15 mouse cellular contexts compared by ENCODE assay signal in genomic region chr1:74066061-74066460, GRCm38 (mm10). TPM values are rescaled to one million over a fixed set of nuclear protein-coding genes. Genes with fewer than 3 reads are reported as not detected.
A peak's percentile ranks its signal among the peaks of the same experiment; 100 is the strongest.
DNase-seq lines count a peak whose midpoint lies in the region; ATAC-seq and TF ChIP-seq lines count a peak whose summit lies in the region.
"Had no signal": no experiment of that assay in that cellular context is flagged by ENCODE, and none has a peak within 500 bp of the region (broad histone marks: within the 10 kb centered on the region; RNA-seq: fewer than 3 reads in every experiment).

No protein-coding gene starts in this region.

- intact Hi-C loops in gastrocnemius, adult 2 months (cut with DNase I), result no loop called here
- intact Hi-C loops in heart, postnatal 10 days (cut with DNase I), result no loop called here

- no peak for TF ChIP-seq POLR2A in spleen, adult 2 months (IDR thresholded peaks at IDR 0.05; ENCODE audit: low read depth, low read length)

- ATAC-seq in stomach, postnatal 0 days (ENCODE audit: low FRiP score, low TSS enrichment), result no peak
- no peak for ATAC-seq in CD4-positive, CD25-positive, alpha-beta regulatory T cell, adult 4 months
- ATAC-seq: forebrain, embryonic 13.5 days; hindbrain, embryonic 16.5 days had no signal

- H3K36me3 ChIP-seq in spleen, adult 2 months (ENCODE audit: control insufficient read depth, insufficient read depth, low read length), result no peaks in the 10 kb centered on the region
- no peaks in the 10 kb centered on the region for H3K36me3 ChIP-seq in stomach, postnatal 0 days (ENCODE audit: control insufficient read depth, insufficient read depth, low read length)
- H3K36me3 ChIP-seq: G1E; neural tube, embryonic 12.5 days had no signal

- H3K9ac ChIP-seq in stomach, postnatal 0 days (ENCODE audit: low read length), result 0 out of 2 replicates have a peak overlapping the region, but pooled peaks have one; percentile 13
- H3K9ac ChIP-seq: forebrain, embryonic 13.5 days; limb, embryonic 13.5 days; neural tube, embryonic 12.5 days had no signal

- H3K4me3 ChIP-seq in spleen, adult 2 months (ENCODE audit: extremely low read depth, insufficient read depth, insufficient read length), result no peak overlapping the region
- H3K4me3 ChIP-seq in gastrocnemius, adult 2 months, result peak overlapping the region; percentile 44
- H3K4me3 ChIP-seq in stomach, postnatal 0 days (ENCODE audit: low read depth, low read length), result no peak overlapping the region
- H3K4me3 ChIP-seq: forebrain, embryonic 13.5 days; limb, embryonic 13.5 days; neural tube, embryonic 12.5 days had no signal

- H3K4me1 ChIP-seq in spleen, adult 2 months (ENCODE audit: control insufficient read depth, insufficient read depth, insufficient read length), result peaks cover 5% of the 10 kb centered on the region
- H3K4me1 ChIP-seq in stomach, postnatal 0 days (replicated peaks; ENCODE audit: control insufficient read depth, insufficient read depth), result peaks cover 12% of the 10 kb centered on the region; the same call in 1 of the 2 replicates

- no peaks in the 10 kb centered on the region for H3K9me3 ChIP-seq in stomach, postnatal 0 days (ENCODE audit: control insufficient read depth, low read length)
- H3K9me3 ChIP-seq: forebrain, embryonic 13.5 days; G1E; limb, embryonic 13.5 days; neural tube, embryonic 12.5 days had no signal

- WGBS in spleen, adult 2 months, result 88% methylated on average over 5 of the region's 5 CpGs
- 73% methylated on average over 5 of the region's 5 CpGs for WGBS in stomach, postnatal 0 days

- peaks cover 4% of the 10 kb centered on the region; the same call in 1 of the 2 replicates for H3K27me3 ChIP-seq in spleen, adult 2 months (ENCODE audit: control insufficient read depth, insufficient read depth, low read length)
- H3K27me3 ChIP-seq in stomach, postnatal 0 days (ENCODE audit: control insufficient read depth, insufficient read depth, low read length), result no peaks in the 10 kb centered on the region
- H3K27me3 ChIP-seq: forebrain, embryonic 13.5 days; limb, embryonic 13.5 days had no signal

- TF ChIP-seq EP300 in stomach, postnatal 0 days (optimal IDR thresholded peaks at IDR 0.05), result no peak

- DNase-seq in spleen, adult 2 months (ENCODE audit: low read depth in 1 of 2, low spot score in 2 of 2), result no peak
- DNase-seq in spleen, postnatal 36 days (ENCODE audit: low spot score in 2 of 2), result no peak
- DNase-seq in gastrocnemius, adult 2 months, result peak; percentile 88
- DNase-seq in heart, postnatal 10 days, result peak; percentile 74 to 79
- DNase-seq in stomach, postnatal 0 days (ENCODE audit: low spot score), result no peak
- no peak for DNase-seq in urinary bladder, adult 18-20 months (ENCODE audit: low spot score in 2 of 2)
- no peak for DNase-seq in left cerebral cortex, adult 8-10 months (ENCODE audit: low spot score in 2 of 2)
- DNase-seq: thymus, postnatal 4 days had no signal

- H3K27ac ChIP-seq in spleen, adult 2 months (ENCODE audit: insufficient read depth, low read length), result peak overlapping the region; percentile 14; the same call in 1 of the 2 replicates
- peak overlapping the region; percentile 85 for H3K27ac ChIP-seq in gastrocnemius, adult 2 months
- no peak overlapping the region; the same call in 1 of the 2 replicates for H3K27ac ChIP-seq in stomach, postnatal 0 days (replicated peaks)
- H3K27ac ChIP-seq: forebrain, embryonic 13.5 days; neural tube, embryonic 12.5 days had no signal

- no peak for TF ChIP-seq CTCF in spleen, adult 2 months (IDR thresholded peaks at IDR 0.05; ENCODE audit: extremely low read depth, insufficient read depth, insufficient read length, insufficient replicate concordance)
- no peak for TF ChIP-seq CTCF in gastrocnemius, adult 2 months (IDR thresholded peaks at IDR 0.05)
- TF ChIP-seq CTCF in stomach, postnatal 0 days (IDR thresholded peaks at IDR 0.05; ENCODE audit: low read depth), result no peak

- no peak overlapping the region for H3K4me2 ChIP-seq in stomach, postnatal 0 days (replicated peaks; ENCODE audit: low read depth)
- H3K4me2 ChIP-seq: forebrain, embryonic 13.5 days; neural tube, embryonic 12.5 days had no signal

RNA-seq across cellular contexts. Expression of gene Tns1, which starts 58.2 kb away (rescaled TPM):
- 80.4 and 102 TPM in 2 replicates for polyA plus RNA-seq in spleen, adult 2 months (2012; rRNA removed)
- total RNA-seq in gastrocnemius, adult 2 months (2021), result 100 to 1,000 TPM; 294 to 305 TPM
- 100 to 1,000 TPM; 532 to 688 TPM for total RNA-seq in heart, postnatal 10 days (2021)
- polyA plus RNA-seq in stomach, postnatal 0 days (2015; fragmentation: Nextera tagmentation; extraction: Ambion mirVana), result 28.8 and 32.7 TPM in 2 replicates
- polyA plus RNA-seq in CD4-positive, CD25-positive, alpha-beta regulatory T cell, adult 4 months (2017; shearing (Covaris generic)), result 10 to 100 TPM; 19.0 to 40.5 TPM
- total RNA-seq in left cerebral cortex, adult 8-10 months (2022), result 10 to 100 TPM; 40.6 to 59.2 (median 49.2) TPM

RNA-seq across cellular contexts. Expression of gene Rufy4, which starts 59.3 kb away (rescaled TPM):
- polyA plus RNA-seq in spleen, adult 2 months (2012; rRNA removed), result 0.41 and 0.67 TPM in 2 replicates
- under 1 TPM in 1 of 2 experiments, not detected in 1; 0.08 TPM for total RNA-seq in gastrocnemius, adult 2 months (2021)
- total RNA-seq in heart, postnatal 10 days (2021), result 1 to 10 TPM; 1.2 to 1.5 TPM
- 0.13 and 0.19 TPM in 2 replicates for polyA plus RNA-seq in stomach, postnatal 0 days (2015; fragmentation: Nextera tagmentation; extraction: Ambion mirVana)
- polyA plus RNA-seq in CD4-positive, CD25-positive, alpha-beta regulatory T cell, adult 4 months (2017; shearing (Covaris generic)), result not detected
- total RNA-seq in left cerebral cortex, adult 8-10 months (2022), result not detected
- polyA plus RNA-seq: G1E; small intestine, adult 2 months had no signal

Comparison
In these comparisons a context has a peak if more than half of its experiments do, and no peak if none do; other contexts are left out.
1. DNase-seq: peak in gastrocnemius, adult 2 months (single experiment) and heart, postnatal 10 days (2 of 2); none in spleen, adult 2 months (0 of 2), spleen, postnatal 36 days (0 of 2), stomach, postnatal 0 days (single experiment), urinary bladder, adult 18-20 months (0 of 2) and left cerebral cortex, adult 8-10 months (0 of 2).
2. RNA of gene Tns1, which starts 58.2 kb away (total RNA-seq): 532 to 688 TPM in heart, postnatal 10 days and 294 to 305 TPM in gastrocnemius, adult 2 months; 40.6 to 59.2 TPM in left cerebral cortex, adult 8-10 months; every median in the first group is over 4 times any median in the second.